Mouse (Mus musculus) limb, embryonic 14.5 days (tissue): Measurements from ENCODE around the gene Secisbp2. TPM values are rescaled to one million over a fixed set of nuclear protein-coding genes. Genes with fewer than 3 reads are reported as not detected.

ENCODE experiments used
- ATAC-seq: fragments of 200-750 bp; cut with Nextera tagmentation; 2 replicates; pipeline ENCODE4 v1.8.0; 2017; ENCODE audit warnings: low read depth, moderate number of reproducible peaks, moderate TSS enrichment; ENCODE audit not compliant: low FRiP score
- DNase-seq: peaks from one replicate; pipeline ENCODE4 v3.0.0-alpha.2; 2015; ENCODE audit warnings: low spot score
- H3K27ac ChIP-seq: fragments of 300-500 bp; sonication (generic); replicated peaks from 2 replicates; pipeline ENCODE4 v1.5.1; 2014; ENCODE audit warnings: low read depth, mild to moderate bottlenecking, low read length, moderate library complexity, mixed read lengths
- H3K27me3 ChIP-seq: fragments of 300-500 bp; sonication (generic); 2 replicates; pipeline ENCODE4 v1.6.1; 2014; ENCODE audit warnings: low read length, mixed read lengths; ENCODE audit not compliant: control insufficient read depth, insufficient read depth
- H3K36me3 ChIP-seq: fragments of 300-500 bp; sonication (generic); 2 replicates; pipeline ENCODE4 v1.6.1; 2014; ENCODE audit warnings: mild to moderate bottlenecking, low read length, moderate library complexity, mixed read lengths; ENCODE audit not compliant: control insufficient read depth, insufficient read depth
- H3K4me1 ChIP-seq: fragments of 300-500 bp; sonication (generic); 2 replicates; pipeline ENCODE4 v1.6.1; 2014; ENCODE audit warnings: antibody characterized with exemption, low read length, mixed read lengths; ENCODE audit not compliant: control insufficient read depth, insufficient read depth
- H3K4me2 ChIP-seq: fragments of 300-500 bp; sonication (generic); replicated peaks from 2 replicates; pipeline ENCODE4 v1.6.1; 2014; ENCODE audit warnings: low read depth, mild to moderate bottlenecking, low read length, moderate library complexity; ENCODE audit not compliant: severe bottlenecking
- H3K4me3 ChIP-seq: fragments of 300-500 bp; sonication (generic); replicated peaks from 2 replicates; pipeline ENCODE4 v1.5.1; 2014; ENCODE audit warnings: low read length
- H3K9ac ChIP-seq: fragments of 300-500 bp; sonication (generic); 2 replicates; pipeline ENCODE4 v1.6.1; 2014; ENCODE audit warnings: mild to moderate bottlenecking, low read depth, low read length, moderate library complexity; ENCODE audit not compliant: severe bottlenecking
- H3K9me3 ChIP-seq: fragments of 300-500 bp; sonication (generic); 2 replicates; pipeline ENCODE4 v1.6.1; 2016; ENCODE audit warnings: low read length; ENCODE audit not compliant: control insufficient read depth
- POLR2A ChIP-seq: fragments of 200-500 bp; IDR thresholded peaks from 2 replicates; pipeline ENCODE4 v1.8.0; 2012; ENCODE audit warnings: inconsistent platforms, mild to moderate bottlenecking, moderate library complexity, borderline replicate concordance; ENCODE audit not compliant: insufficient read depth, insufficient read length; ENCODE audit errors: extremely low read depth
- WGBS: fragments of 180-500 bp; shearing (Covaris S2); extraction: QIAGEN DNeasy Blood & Tissue Kit; methylation state at CpG from one replicate; pipeline ENCODE4 v1.1.7; 2014; 5-methylcytosine and 5-hydroxymethylcytosine counted together
- polyA plus RNA-seq, 2 experiments: library from polyadenylated mRNA; depleted of rRNA in 1 of 2; stranded (reverse) in 1 of 2; unstranded in 1 of 2; fragments of >200 nt; fragmentation: Nextera tagmentation in 1 of 2; extraction: Ambion mirVana in 1 of 2; gene quantifications; 2 replicates each; pipeline versions ENCODE4 v1.2.1 to v1.2.3; 2012 to 2014

Secisbp2 gene
- polyA plus RNA-seq, 2 experiments = 31.0 to 32.8 TPM

- H3K4me3 ChIP-seq = no peak overlapping the region
- DNase-seq (no peak), ATAC-seq (no peak)
- H3K4me1 ChIP-seq = peaks cover 10% of the 10 kb centered on the region; the same call in 1 of the 2 replicates
- WGBS = 72% methylated on average over 14 of the region's 14 CpGs
- H3K27me3 ChIP-seq = no peaks in the 10 kb centered on the region
- TF ChIP-seq POLR2A = no peak
- no peaks in the 10 kb centered on the region for H3K9me3 ChIP-seq
- H3K4me2 ChIP-seq = no peak overlapping the region
- no peaks in the 10 kb centered on the region for H3K36me3 ChIP-seq
- H3K27ac ChIP-seq = no peak overlapping the region
- no peak overlapping the region for H3K9ac ChIP-seq
Measured at GRCm38 (mm10) chr13:51732097-51732664, 80.7 kb downstream of the Secisbp2 start.

Other genes starting within 250 kb of the Secisbp2 start
- gene S1pr3, start 243.1 kb upstream of the Secisbp2 start, polyA plus RNA-seq (2012; rRNA removed) = 74.0 and 96.9 TPM in 2 replicates
- gene S1pr3, start 243.1 kb upstream of the Secisbp2 start, polyA plus RNA-seq (2014; fragmentation: Nextera tagmentation; extraction: Ambion mirVana) = 113 and 135 TPM in 2 replicates
- 1.1 and 1.4 TPM in 2 replicates for gene Shc3, start 82.3 kb upstream of the Secisbp2 start, polyA plus RNA-seq (2012; rRNA removed)
- 0.62 and 0.69 TPM in 2 replicates for gene Shc3, start 82.3 kb upstream of the Secisbp2 start, polyA plus RNA-seq (2014; fragmentation: Nextera tagmentation; extraction: Ambion mirVana)
- gene Cks2, start 6.5 kb upstream of the Secisbp2 start, polyA plus RNA-seq (2012; rRNA removed) = 160 and 167 TPM in 2 replicates
- 272 and 285 TPM in 2 replicates for gene Cks2, start 6.5 kb upstream of the Secisbp2 start, polyA plus RNA-seq (2014; fragmentation: Nextera tagmentation; extraction: Ambion mirVana)
- gene Sema4d, start 142.1 kb downstream of the Secisbp2 start, polyA plus RNA-seq (2012; rRNA removed) = 8.5 and 9.6 TPM in 2 replicates
- 6.8 and 8.0 TPM in 2 replicates for gene Sema4d, start 142.1 kb downstream of the Secisbp2 start, polyA plus RNA-seq (2014; fragmentation: Nextera tagmentation; extraction: Ambion mirVana)
- gene Gadd45g, start 195.0 kb downstream of the Secisbp2 start, polyA plus RNA-seq (2012; rRNA removed) = 50.0 and 51.5 TPM in 2 replicates
- 38.1 and 43.2 TPM in 2 replicates for gene Gadd45g, start 195.0 kb downstream of the Secisbp2 start, polyA plus RNA-seq (2014; fragmentation: Nextera tagmentation; extraction: Ambion mirVana)